Mouse (Mus musculus) ES-E14 (cell line): ENCODE data around the gene Uck2. TPM values are rescaled to one million over a fixed set of nuclear protein-coding genes. Genes with fewer than 3 reads are reported as not detected.

Source experiments
- DNase-seq: peaks from one replicate; pipeline ENCODE4 v3.0.0-alpha.2; 2013; ENCODE audit warnings: low read depth, low spot score
- H3K27ac ChIP-seq: 2 replicates; pipeline ENCODE4 v1.5.1; 2012; ENCODE audit warnings: low read depth, mild to moderate bottlenecking, low read length, moderate library complexity, mixed read lengths; ENCODE audit not compliant: poor library complexity, insufficient read depth, severe bottlenecking
- H3K36me3 ChIP-seq: 2 replicates; pipeline ENCODE4 v1.6.1; 2012; ENCODE audit warnings: mild to moderate bottlenecking, low read length, moderate library complexity, mixed read lengths; ENCODE audit not compliant: control insufficient read depth, poor library complexity, insufficient read depth, severe bottlenecking
- H3K4me1 ChIP-seq, 2 experiments: fragments of 150-350 bp in 1 of 2; sonication (generic) in 1 of 2; 2 replicates each; pipeline ENCODE4 v1.6.1; 2012; ENCODE audit warnings: low read length in 2 of 2, mild to moderate bottlenecking in 1 of 2, mixed read lengths in 1 of 2; ENCODE audit not compliant: control insufficient read depth in 2 of 2, insufficient read depth in 2 of 2, poor library complexity in 1 of 2
- H3K4me3 ChIP-seq, 2 experiments: fragments of 150-350 bp in 1 of 2; sonication (generic) in 1 of 2; 2 replicates each; pipeline ENCODE4 v1.5.1; 2012; ENCODE audit warnings: low read length in 2 of 2, low read depth in 1 of 2, mild to moderate bottlenecking in 1 of 2, mixed read lengths in 1 of 2; ENCODE audit not compliant: insufficient read depth in 1 of 2, poor library complexity in 1 of 2, severe bottlenecking in 1 of 2
- H3K9ac ChIP-seq: 2 replicates; pipeline ENCODE4 v1.6.1; 2012; ENCODE audit warnings: low read depth, mild to moderate bottlenecking, low read length, mixed read lengths; ENCODE audit not compliant: poor library complexity, insufficient read depth, severe bottlenecking
- H3K9me3 ChIP-seq: fragments of 150-350 bp; sonication (generic); 2 replicates; pipeline ENCODE4 v1.6.1; 2012; ENCODE audit warnings: low read depth, mild to moderate bottlenecking, low read length; ENCODE audit not compliant: control insufficient read depth, insufficient read depth
- CHD2 ChIP-seq: IDR thresholded peaks from 2 replicates; pipeline ENCODE4 v1.6.1; 2014; ENCODE audit warnings: mild to moderate bottlenecking, low read depth, low read length, inconsistent platforms
- HCFC1 ChIP-seq: IDR thresholded peaks from 2 replicates; pipeline ENCODE4 v1.6.1; 2012; ENCODE audit warnings: low read length, inconsistent platforms, borderline replicate concordance; ENCODE audit not compliant: insufficient read depth
- MAFK ChIP-seq: IDR thresholded peaks from 2 replicates; pipeline ENCODE4 v1.6.1; 2014; ENCODE audit warnings: mild to moderate bottlenecking, low read depth, low read length, inconsistent platforms; ENCODE audit not compliant: insufficient read depth
- ZC3H11A ChIP-seq: IDR thresholded peaks from 2 replicates; pipeline ENCODE4 v1.6.1; 2012; ENCODE audit warnings: low read depth, mild to moderate bottlenecking, inconsistent platforms, low read length, borderline replicate concordance
- ZNF384 ChIP-seq: IDR thresholded peaks from 2 replicates; pipeline ENCODE4 v1.6.1; 2012; ENCODE audit warnings: low read depth, low read length, inconsistent platforms
- in situ Hi-C, 2 experiments: fragments of 600-800 bp; cut with MboI; formaldehyde crosslinking; loops; one replicate each; pipeline ENCODE4 v1.15.1; 2025; ENCODE audit warnings: low sequenced_read_pairs in 2 of 2, inconsistent platforms in 1 of 2; ENCODE audit not compliant: unreplicated experiment in 2 of 2
- total RNA-seq: library from RNA; depleted of rRNA; stranded (reverse); fragments of 300-350 nt; gene quantifications from 2 replicates; pipeline ENCODE4 v1.2.3, GENCODE M21; 2012

Uck2 gene
- total RNA-seq, 1 experiment = 158 TPM

DNA sequence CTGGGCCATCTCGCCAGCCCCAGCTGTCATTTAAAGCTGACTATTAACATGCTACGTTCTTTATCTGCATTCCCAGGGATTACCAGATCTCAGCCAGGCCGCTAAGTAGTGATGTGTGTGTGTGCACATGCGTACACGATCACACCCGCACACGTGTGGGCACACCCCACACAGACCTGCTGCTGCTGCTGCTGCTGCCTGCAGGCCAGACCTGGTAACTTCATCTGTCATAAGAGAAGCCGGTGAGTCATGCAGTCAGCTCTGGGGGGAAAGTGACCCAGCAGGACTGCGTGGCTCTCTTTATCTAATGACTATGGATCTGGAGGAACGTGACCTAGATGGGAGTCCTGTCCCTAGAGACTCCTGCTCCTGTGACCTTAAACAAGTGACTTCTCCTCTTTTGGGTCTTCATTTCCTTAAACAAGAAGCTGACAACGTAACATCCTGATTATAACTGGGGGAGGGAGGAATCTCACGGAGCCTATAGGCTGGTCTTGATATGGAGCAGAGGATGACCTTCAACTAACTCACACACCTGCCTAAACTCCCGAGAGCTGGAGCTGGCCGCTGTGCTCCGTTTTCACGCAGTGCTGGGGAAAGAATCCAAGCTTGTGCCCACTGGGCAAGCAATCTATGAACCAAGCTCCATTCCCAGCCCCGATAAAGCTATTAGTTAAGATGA is 54.0 kb downstream of the Uck2 start:
- Histone ChIP-seq H3K27ac (no peak overlapping the region), H3K9ac (no peak overlapping the region), H3K9me3 (no peaks in the 10 kb centered on the region), H3K4me1 (peaks cover 0 to 2% of the 10 kb centered on the region in 2 experiments; a peak in 1 of 4 replicates), H3K4me3 (no peak overlapping the region), H3K36me3 (peaks cover 79% of the 10 kb centered on the region)
- in situ Hi-C loops = no loop called here
- no peak for DNase-seq
- TF ChIP-seq MAFK (no peak), ZNF384 (no peak), HCFC1 (no peak), CHD2 (no peak), ZC3H11A (no peak)

DNA sequence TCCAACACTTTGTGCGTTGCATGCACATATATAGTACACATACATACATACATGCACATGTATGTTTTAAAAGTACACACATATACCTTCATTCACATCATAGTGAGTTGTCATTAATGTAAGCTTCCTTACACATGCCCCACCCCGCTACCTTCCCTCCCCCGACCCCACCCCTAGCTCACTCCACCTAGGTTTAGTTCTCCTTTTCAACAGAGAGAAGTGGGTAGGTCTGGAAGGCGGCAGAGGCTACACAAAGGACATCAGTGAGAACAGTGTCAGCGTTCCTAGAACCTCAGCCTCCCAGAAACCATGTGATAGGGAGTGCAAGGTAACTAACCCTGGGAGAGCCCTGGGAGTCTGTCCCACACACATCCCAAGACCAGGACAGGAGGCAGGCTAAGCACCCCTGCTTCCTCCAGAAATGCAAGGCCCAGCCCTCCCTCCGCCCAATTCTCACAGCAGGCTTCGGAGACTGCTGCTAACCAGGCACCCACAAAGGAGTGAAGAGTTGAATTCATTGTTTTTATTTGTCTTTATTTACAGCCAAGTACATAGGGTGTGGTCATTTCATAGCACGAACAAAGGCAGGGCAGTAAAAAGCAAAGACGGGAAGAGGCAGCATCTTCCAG is 62.6 kb downstream of the Uck2 start:
- no peak overlapping the region for H3K9ac ChIP-seq
- DNase-seq = peak; percentile 37
- no peak overlapping the region for H3K4me3 ChIP-seq
- peaks cover 2 to 12% of the 10 kb centered on the region in 2 experiments; a peak in 2 of 4 replicates for H3K4me1 ChIP-seq
- TF ChIP-seq MAFK (no peak), CHD2 (no peak), ZC3H11A (no peak), HCFC1 (no peak), ZNF384 (no peak)
- H3K27ac ChIP-seq = peak overlapping the region; percentile 9; the same call in 1 of the 2 replicates
- H3K36me3 ChIP-seq = peaks cover 28% of the 10 kb centered on the region
- in situ Hi-C loops = loop anchor here (5.0 to 25.0 kb wide), 3 partner anchors 112 to 415 kb away; no protein-coding TSS in a partner anchor
- no peaks in the 10 kb centered on the region for H3K9me3 ChIP-seq

DNA sequence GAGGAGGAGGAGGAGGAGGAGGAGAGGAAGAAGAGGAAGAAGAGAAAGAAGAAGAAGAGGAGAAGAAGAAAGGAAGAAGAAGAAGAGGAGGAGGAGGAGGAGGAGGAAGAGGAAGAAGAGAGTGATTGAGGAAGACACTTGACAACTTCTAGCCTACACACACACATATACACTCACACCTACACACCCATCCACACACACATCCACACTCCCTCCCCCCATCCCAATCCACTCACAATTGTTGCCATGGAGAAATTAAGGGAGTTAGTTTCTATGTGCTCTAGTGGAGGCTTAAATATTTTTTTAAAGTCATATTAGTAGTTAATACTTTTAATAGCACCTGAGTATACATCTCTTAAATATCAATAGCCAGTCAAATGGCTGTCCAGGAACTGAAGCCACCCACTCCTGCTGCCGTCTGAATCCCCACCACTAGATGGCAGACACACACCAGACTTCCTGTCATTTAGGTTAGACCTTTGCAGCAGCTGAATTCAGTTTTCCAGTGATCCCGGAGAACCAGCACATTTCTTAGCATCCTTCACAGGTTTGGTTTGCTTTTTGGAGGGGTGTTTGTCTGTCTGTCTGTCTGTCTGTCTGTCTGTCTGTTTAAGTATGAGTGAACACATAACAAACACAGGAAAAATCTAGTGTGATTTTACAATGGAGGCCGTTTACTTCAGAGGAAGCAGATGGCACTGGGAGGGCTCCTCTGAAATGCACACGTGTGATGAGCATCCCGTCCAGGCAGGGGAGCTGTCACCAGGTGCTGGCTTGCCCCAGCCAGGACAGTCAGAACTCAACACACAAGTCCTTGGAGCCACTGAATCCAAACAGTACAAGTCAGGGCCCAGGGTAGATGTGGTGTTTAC is 64.6 kb downstream of the Uck2 start:
- H3K27ac ChIP-seq = no peak overlapping the region
- H3K36me3 ChIP-seq = peaks cover 13% of the 10 kb centered on the region
- H3K9me3 ChIP-seq = no peaks in the 10 kb centered on the region
- no peak overlapping the region for H3K4me3 ChIP-seq
- peaks cover 2 to 10% of the 10 kb centered on the region in 2 experiments; a peak in 2 of 4 replicates for H3K4me1 ChIP-seq
- in situ Hi-C loops = loop anchor here (5.0 to 25.0 kb wide), 3 partner anchors 114 to 417 kb away; no protein-coding TSS in a partner anchor
- no peak overlapping the region for H3K9ac ChIP-seq
- TF ChIP-seq ZC3H11A (peak; percentile 91), MAFK (no peak)
- DNase-seq = peak; percentile 73

- no peak for DNase-seq
- in situ Hi-C loops = loop anchor here in 1 of 2 experiments (25.0 kb wide), 1 partner anchor 422 kb away; no protein-coding TSS in a partner anchor
- no peak overlapping the region for H3K27ac ChIP-seq
- no peaks in the 10 kb centered on the region for H3K9me3 ChIP-seq
- no peak for TF ChIP-seq CHD2
- TF ChIP-seq MAFK = peak; percentile 92
- H3K4me3 ChIP-seq = no peak overlapping the region
- H3K9ac ChIP-seq = no peak overlapping the region
- H3K36me3 ChIP-seq = no peaks in the 10 kb centered on the region
- H3K4me1 ChIP-seq = no peaks in the 10 kb centered on the region
These were observed 69.7 kb downstream of the Uck2 start for GRCm38 (mm10) chr1:167215460-167215859.
